Comparison of ENCODE assay signal across 29 mouse cellular contexts in the genomic region with DNA sequence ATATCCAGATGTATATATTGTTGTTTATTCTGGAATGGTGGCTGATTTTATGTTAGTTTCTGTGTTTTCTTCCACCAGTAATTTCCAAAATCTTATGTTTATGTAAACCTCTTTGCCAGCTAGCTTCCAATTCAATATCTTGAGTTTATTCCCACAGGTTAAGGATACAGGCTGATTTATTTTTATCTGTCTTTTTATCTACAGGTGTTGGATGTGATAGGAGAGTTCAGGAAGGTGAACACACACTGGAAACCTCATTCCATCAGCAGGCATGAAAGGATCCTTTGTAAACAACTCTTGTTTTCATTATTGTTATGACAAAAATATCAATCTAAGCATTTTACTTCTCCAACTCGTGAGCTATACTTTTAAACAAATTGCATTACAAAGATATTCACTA.
"Had no signal": no experiment of that assay in that cellular context is flagged by ENCODE, and none has a peak within 500 bp of the region (broad histone marks: within the 10 kb centered on the region; RNA-seq: fewer than 3 reads in every experiment).

No protein-coding gene starts in this region.

- H3K9ac ChIP-seq: embryonic facial prominence, embryonic 12.5 days; embryonic facial prominence, embryonic 13.5 days; embryonic facial prominence, embryonic 15.5 days; forebrain, embryonic 12.5 days; forebrain, embryonic 13.5 days; forebrain, embryonic 15.5 days; forebrain, postnatal 0 days had no signal

- H3K4me2 ChIP-seq: embryonic facial prominence, embryonic 12.5 days; embryonic facial prominence, embryonic 13.5 days; embryonic facial prominence, embryonic 15.5 days; forebrain, embryonic 12.5 days; forebrain, embryonic 13.5 days; forebrain, embryonic 15.5 days had no signal

- H3K36me3 ChIP-seq: embryonic facial prominence, embryonic 10.5 days; embryonic facial prominence, embryonic 12.5 days; embryonic facial prominence, embryonic 13.5 days; embryonic facial prominence, embryonic 15.5 days; forebrain, embryonic 10.5 days; forebrain, embryonic 12.5 days; forebrain, embryonic 15.5 days had no signal

- ATAC-seq: forebrain, embryonic 13.5 days; forebrain, embryonic 14.5 days; forebrain, embryonic 15.5 days; forebrain, embryonic 16.5 days; forebrain, postnatal 0 days had no signal

- H3K27ac ChIP-seq: embryonic facial prominence, embryonic 10.5 days; embryonic facial prominence, embryonic 12.5 days; embryonic facial prominence, embryonic 13.5 days; embryonic facial prominence, embryonic 15.5 days; forebrain, embryonic 10.5 days; forebrain, embryonic 12.5 days; forebrain, embryonic 13.5 days; forebrain, embryonic 15.5 days; gastrocnemius, adult 2 months; heart, adult 2 months had no signal

- H3K9me3 ChIP-seq: embryonic facial prominence, embryonic 10.5 days; embryonic facial prominence, embryonic 12.5 days; embryonic facial prominence, embryonic 15.5 days; forebrain, embryonic 10.5 days; forebrain, embryonic 12.5 days; forebrain, embryonic 13.5 days; forebrain, embryonic 15.5 days had no signal

- H3K4me3 ChIP-seq: embryonic facial prominence, embryonic 10.5 days; embryonic facial prominence, embryonic 12.5 days; embryonic facial prominence, embryonic 13.5 days; embryonic facial prominence, embryonic 15.5 days; erythroblast, embryonic 14.5 days; forebrain, embryonic 10.5 days; forebrain, embryonic 12.5 days; forebrain, embryonic 13.5 days; forebrain, embryonic 15.5 days; gastrocnemius, adult 2 months; heart, adult 2 months had no signal

- H3K4me1 ChIP-seq: embryonic facial prominence, embryonic 10.5 days; embryonic facial prominence, embryonic 12.5 days; embryonic facial prominence, embryonic 13.5 days; embryonic facial prominence, embryonic 15.5 days; forebrain, embryonic 10.5 days; forebrain, embryonic 12.5 days; forebrain, embryonic 13.5 days; forebrain, embryonic 15.5 days had no signal

- DNase-seq: cerebellum, adult 2 months; cerebellum, adult 8-10 months; cerebellum, adult 9-10 months; cerebellum, adult 9-11 months; cerebellum, postnatal 10 days; cerebellum, postnatal 14 days; cerebellum, postnatal 25 days; cerebellum, postnatal 36 days; embryo, embryonic 11 days; forebrain, postnatal 0 days; gastrocnemius, adult 2 months; gastrocnemius, postnatal 10 days; gastrocnemius, postnatal 14 days; gastrocnemius, postnatal 25 days; gastrocnemius, postnatal 36 days; heart, adult 11 months; heart, adult 18-20 months; heart, adult 2 months had no signal

- H3K27me3 ChIP-seq: embryonic facial prominence, embryonic 12.5 days; embryonic facial prominence, embryonic 13.5 days; embryonic facial prominence, embryonic 15.5 days; forebrain, embryonic 12.5 days; forebrain, embryonic 13.5 days; forebrain, embryonic 15.5 days had no signal
